Mouse (Mus musculus) megakaryocyte, adult 5-6 weeks (primary cell): ENCODE measurements around the gene Enkur. TPM values are rescaled to one million over a fixed set of nuclear protein-coding genes. Genes with fewer than 3 reads are reported as not detected.

Experiments used
- ATAC-seq: 2 replicates; pipeline ENCODE4 v1.8.0; 2016; ENCODE audit warnings: mild to moderate bottlenecking, inconsistent platforms; ENCODE audit not compliant: poor library complexity, severe bottlenecking
- total RNA-seq, 2 experiments: library from RNA; stranded (forward) in 1 of 2; stranded (reverse) in 1 of 2; fragments of 153-499, 151-499 nt in 1 of 2; fragments of 221-1000, 200-1000 nt in 1 of 2; gene quantifications; 2 replicates each; pipeline versions ENCODE4 v1.2.3 to v1.2.4; 2015 to 2017

Gene Enkur
- total RNA-seq, 2 experiments from 2014 or later: not detected

DNA sequence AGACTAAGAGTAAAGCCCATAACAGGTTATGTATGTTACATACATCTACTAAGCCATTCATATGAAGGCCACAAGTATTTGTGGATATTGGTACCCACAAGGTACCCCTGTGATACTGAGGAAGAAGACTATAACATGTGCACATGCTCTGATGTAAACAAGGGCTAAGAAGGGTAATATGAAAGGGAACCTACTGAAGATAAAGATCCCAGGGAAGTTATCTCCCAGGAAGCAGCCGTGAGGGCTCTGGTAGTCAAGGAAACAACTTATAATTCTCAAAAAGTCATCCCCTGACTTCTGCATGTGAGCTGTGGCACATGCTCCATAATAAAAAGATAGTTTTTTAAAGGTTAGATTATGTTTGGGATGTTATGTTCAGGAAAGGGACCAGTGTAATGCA lies 13.9 kb downstream of the Enkur start:
- no peak for ATAC-seq

DNA sequence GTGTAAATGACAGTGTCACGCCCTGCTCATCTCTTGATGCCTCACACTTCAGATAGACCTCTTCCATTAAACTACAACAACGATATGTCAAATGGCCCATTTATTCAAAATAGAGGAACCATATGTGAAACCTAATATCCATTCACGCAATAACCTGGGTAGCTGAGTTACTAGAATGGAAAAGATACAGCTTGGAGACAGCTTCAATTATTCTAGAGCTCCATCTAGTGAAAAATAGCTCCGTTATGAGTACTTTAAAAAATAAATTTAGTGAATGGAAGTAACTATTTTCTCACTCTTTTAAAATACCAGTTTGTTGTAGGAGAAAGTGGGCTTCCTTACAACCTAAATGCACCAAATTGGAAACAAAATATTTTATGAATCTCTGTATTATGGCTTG lies 16.6 kb downstream of the Enkur start:
- no peak for ATAC-seq

GRCm38 (mm10) chr2:21187576-21187975 lies 17.6 kb downstream of the Enkur start:
- ATAC-seq: peak; percentile 64

- peak; percentile 71 for ATAC-seq
These were observed 22.4 kb downstream of the Enkur start for GRCm38 (mm10) chr2:21182811-21183210.

- peak; percentile 83 for ATAC-seq
These were observed 26.0 kb downstream of the Enkur start for GRCm38 (mm10) chr2:21179136-21179535.

DNA sequence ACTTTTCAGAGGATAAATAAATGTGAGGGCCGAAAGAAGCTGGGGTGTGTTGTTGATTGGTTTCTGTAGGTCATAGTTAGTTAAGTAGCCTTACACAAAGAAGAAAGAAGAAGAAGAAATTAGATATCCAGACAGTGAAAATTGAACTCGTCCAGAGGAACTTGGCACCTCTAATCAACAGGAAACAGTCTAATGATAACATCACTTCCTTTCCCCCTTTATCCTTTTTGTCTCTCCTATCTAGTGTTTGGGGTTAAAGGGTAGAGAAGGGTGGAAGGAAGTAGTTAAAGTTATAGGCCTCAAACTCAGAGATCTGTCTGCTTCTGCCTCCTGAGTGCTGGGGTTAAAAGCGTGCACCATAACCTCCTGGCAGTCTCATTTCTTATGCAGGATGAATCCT lies 32.4 kb downstream of the Enkur start:
- ATAC-seq: no peak

DNA sequence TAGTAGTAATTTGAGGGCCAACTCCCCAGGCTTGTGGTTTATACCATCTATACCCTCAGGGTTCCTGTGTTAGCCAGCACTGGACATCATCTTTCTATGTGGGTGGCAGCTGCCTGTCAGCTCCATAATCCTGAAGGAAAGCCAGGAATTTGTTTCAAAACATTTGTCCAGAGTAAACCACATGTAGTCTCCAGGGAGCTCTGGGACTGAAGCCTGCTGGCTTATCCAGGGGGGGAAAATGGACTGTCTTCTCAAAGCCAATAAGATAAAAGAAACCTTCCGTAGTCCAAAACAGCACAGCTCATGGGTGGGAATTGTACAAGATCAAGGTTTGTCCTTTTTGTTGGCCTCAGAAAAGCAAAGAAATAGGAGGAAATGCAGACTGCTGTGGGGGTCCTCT lies 37.2 kb downstream of the Enkur start:
- no peak for ATAC-seq

- no peak for ATAC-seq
These were observed 40.9 kb downstream of the Enkur start for GRCm38 (mm10) chr2:21164296-21164695.

DNA sequence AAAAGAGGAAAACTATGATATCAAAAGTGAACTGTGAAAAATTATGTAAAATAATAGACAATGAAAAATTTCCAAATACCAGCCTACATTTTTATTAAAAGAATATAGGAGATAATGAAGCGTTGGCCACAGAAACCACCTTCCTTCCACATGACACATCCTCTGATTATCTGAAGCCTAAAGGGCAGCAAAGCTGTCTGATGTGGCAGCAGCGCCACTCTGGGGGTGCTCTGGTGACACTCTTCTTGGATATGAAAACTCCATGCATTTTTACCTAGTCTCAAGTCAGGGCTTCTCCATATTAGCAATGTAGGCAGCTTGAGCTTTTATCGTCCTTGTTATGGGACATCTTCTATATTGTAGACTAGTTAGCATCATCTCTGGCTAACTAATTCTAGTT lies 51.7 kb downstream of the Enkur start:
- no peak for ATAC-seq

DNA sequence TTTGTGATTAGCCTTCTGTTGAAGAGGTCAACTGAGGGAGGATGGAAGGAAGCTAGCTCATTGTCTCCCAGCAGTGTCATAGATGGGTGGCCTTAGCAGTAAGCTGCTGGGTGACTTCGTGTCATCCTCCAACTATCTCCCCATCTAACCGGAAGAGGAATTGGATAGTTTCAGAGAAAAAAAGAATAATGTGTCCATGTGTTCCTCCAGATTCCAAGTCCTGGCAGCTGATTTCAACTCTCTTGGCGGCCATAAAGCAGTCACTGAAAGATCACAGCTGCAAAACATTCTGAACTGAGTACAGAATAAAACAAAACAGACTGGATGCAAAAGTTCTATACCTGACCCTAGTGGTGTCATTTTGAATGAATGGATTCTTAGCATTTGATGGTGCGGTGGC lies 58.0 kb downstream of the Enkur start:
- no peak for ATAC-seq

DNA sequence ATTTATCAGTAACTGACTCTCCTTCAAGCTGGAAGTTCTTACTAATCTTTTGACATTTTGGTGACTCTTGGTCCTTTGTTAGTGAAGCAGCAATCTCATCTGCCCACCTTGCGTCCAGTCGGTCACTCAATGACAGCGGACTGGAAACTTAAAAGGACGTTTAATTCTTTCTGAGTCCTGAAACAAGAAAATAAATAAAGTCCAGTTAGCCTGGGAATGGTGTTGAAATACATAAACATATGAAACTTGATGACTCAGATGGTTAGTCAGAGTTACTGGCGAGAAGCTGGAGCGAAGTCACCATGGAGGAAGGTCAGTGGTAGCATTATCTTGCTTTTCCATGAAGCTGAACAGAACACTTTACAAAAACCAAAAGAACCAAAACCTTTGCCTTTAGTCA lies 58.7 kb downstream of the Enkur start:
- no peak for ATAC-seq

GRCm38 (mm10) chr2:21142616-21143015 lies 62.5 kb downstream of the Enkur start:
- no peak for ATAC-seq

DNA sequence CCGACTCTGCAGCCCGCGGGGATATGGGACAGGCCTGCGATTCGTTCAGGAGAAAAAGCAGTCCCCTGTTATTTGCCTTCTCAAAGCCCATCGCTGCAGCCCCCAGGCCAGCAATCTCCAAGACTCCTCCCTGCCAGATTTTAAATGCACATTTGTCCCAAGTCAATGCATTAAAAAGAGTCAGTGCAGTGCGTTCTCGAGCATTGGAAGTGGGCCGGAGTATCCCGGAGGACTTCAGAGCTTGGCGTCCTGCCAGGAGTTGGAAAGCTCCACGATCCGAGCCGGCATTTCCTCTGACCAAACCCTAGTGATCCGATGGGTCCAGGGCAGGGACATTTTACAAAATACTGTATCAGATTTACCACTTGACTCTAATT lies 63.0 kb downstream of the Enkur start:
- no peak for ATAC-seq

DNA sequence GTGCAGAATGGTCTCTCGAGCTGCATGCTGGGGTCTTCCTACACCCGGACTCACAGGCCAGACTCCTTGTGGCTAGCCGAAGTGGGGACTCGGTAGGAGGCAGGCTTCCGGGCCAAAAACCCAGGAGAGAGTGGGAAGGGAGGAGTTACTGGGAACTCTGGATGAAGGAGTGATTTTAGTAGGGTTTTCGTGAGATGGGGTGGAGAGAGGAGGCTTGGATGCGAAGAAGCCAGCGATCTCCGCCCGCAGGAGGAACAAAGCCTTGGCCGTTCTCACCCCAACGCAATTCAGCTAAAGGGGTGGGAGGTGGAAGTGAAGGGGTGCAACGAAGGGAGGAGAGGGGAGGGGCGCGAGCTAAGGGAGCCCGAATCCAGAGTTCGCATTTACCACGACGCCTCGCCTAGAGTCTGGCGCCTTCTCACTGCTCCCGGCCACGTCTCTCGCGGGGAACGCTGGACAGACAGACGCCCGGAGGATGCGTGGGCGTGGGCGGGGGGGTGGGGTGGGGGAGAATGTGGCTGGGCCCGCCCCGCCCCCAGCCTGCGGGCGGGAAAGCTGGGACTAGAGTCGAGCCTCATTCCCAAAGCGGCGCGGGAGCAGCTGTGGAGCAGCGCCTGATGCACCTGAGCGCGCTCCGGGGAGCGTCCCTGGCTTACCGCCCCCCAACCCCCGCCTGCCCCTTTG lies 63.5 kb downstream of the Enkur start:
- ATAC-seq: peak; percentile 63

- ATAC-seq: no peak
These were observed 64.0 kb downstream of the Enkur start for GRCm38 (mm10) chr2:21141189-21141519.

Other genes with a start within 250 kb of the Enkur start
- 17.3 and 17.7 TPM in 2 replicates for gene Arhgap21, start 236.5 kb downstream of the Enkur start, total RNA-seq (2015)
- gene Arhgap21, start 236.5 kb downstream of the Enkur start, total RNA-seq (2017): 11.4 and 26.1 TPM in 2 replicates
- gene Thnsl1, start 359 bp upstream of the Enkur start, total RNA-seq (2015): 0.71 and 0.91 TPM in 2 replicates
- gene Thnsl1, start 359 bp upstream of the Enkur start, total RNA-seq (2017): 0.89 and 1.8 TPM in 2 replicates
- gene Gpr158, start 162.2 kb upstream of the Enkur start, total RNA-seq (2015): not detected in 2 replicates
- not detected in 2 replicates for gene Gpr158, start 162.2 kb upstream of the Enkur start, total RNA-seq (2017)